Mouse (Mus musculus): ENCODE results near the gene Rbbp5.

Gene Rbbp5

DNA sequence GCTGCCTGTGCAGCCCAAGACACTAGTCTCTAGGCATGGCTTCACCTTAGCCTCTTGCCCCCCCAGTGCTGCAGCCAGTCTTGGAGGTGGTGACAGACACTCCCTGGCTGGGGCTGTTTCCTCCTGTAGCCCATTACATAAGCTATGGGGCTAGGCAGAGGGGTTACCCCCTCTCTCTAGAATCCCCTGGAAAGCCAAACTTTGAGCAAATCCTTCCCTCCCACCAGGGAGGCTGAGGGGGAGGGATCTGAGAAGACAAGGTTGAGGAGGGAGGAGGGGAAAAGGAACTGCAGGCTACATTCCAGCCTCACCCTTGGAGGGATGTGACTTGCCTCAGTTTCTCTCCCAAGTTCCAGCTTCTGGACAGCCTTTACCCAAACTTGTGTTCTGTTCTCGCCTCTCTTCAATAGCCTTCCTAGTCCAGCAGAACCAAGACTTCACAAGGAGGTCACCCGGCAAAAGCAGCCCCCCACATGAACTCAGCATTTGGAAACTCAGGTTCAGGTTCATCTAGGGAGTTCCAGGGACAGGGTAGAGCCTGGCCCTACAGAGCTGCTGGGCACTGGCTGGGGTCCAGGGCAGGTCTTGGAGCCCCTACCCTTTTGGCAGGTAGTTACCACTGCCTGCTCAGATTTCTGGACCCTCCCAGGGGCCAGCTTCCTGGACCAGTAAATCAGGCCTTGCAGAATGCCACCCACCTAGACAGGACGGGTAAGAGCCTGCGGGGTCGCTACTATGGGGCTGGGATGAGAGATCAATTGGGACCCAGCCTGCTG, 64.8 kb downstream of the Rbbp5 start:
- no peak for DNase-seq

DNA sequence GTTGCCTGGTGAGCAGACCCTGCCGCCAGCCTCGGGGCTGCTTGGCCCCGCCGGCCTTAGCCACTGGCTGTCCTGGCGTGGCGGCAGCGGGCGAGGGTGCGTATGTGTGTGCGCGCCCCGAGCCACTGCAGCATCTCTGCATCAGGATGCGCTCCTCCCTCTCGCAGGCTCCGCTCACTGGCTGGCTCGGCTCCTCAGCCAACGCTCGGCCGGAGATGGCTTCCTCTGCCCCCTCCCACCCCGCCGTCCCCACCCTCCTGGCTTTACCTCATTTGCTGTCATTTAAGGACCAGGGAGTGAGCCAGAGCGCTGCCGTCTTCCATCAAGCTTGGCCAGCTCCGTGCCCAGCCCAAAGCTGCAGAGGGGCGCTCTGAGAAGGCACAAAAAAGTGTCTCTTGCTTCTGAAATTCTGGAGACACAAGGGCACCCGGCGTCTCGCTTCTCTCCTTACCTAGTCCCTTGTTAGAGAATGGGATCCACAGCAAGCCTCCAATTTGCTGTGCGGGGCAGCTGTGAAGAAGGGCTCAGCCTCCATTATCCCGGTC, 65.7 kb downstream of the Rbbp5 start, which contains the start of gene Cntn2:
TSS of gene Cntn2 (minus strand) at position 495 of the 545 bp plus-strand sequence.
- no peak for DNase-seq

DNA sequence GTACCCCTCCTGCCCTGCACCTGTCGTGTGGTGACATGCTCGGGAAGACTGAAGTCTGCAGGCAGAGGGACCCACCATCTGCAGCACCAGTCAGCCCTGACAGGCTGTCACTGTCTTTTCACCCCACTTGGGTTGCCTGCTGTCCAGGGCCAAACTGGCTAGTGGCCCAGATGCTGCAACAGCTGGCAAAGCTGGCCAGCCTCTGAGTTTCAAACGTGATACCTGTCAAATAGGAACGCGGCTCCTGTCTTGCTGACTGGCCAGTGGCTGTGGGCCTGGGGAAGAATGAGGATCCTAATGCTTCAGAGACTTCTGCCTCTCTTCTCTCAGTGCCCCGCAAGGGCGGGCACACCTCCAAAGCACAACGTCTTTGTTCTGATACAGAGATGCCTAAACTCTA, 66.6 kb downstream of the Rbbp5 start:
- DNase-seq: no peak

Data from kidney, postnatal 25 days (tissue).